ENCODE assay signal across 23 mouse cellular contexts in genomic region chr2:16757158-16757557, GRCm38 (mm10).
A peak's percentile ranks its signal among the peaks of the same experiment; 100 is the strongest.
DNase-seq lines count a peak whose midpoint lies in the region; ATAC-seq and TF ChIP-seq lines count a peak whose summit lies in the region.
"Had no signal": no experiment of that assay in that cellular context is flagged by ENCODE, and none has a peak within 500 bp of the region (broad histone marks: within the 10 kb centered on the region; RNA-seq: fewer than 3 reads in every experiment).

No protein-coding gene starts in this region.

- no peaks in the 10 kb centered on the region for H3K27me3 ChIP-seq in lung, embryonic 14.5 days (ENCODE audit: insufficient read depth, low read length)
- H3K27me3 ChIP-seq in lung, postnatal 0 days (replicated peaks; ENCODE audit: insufficient read depth, low read length): no peaks in the 10 kb centered on the region
- H3K27me3 ChIP-seq: CH12.LX; embryonic facial prominence, embryonic 12.5 days; embryonic facial prominence, embryonic 15.5 days; forebrain, embryonic 15.5 days; hindbrain, embryonic 12.5 days; hindbrain, embryonic 15.5 days; Patski had no signal

- no peaks in the 10 kb centered on the region for H3K9me3 ChIP-seq in lung, embryonic 14.5 days (ENCODE audit: low read depth, low read length)
- no peaks in the 10 kb centered on the region for H3K9me3 ChIP-seq in lung, postnatal 0 days (ENCODE audit: low read length)
- H3K9me3 ChIP-seq: embryonic facial prominence, embryonic 12.5 days; embryonic facial prominence, embryonic 15.5 days; forebrain, embryonic 15.5 days; G1E; hindbrain, embryonic 12.5 days; hindbrain, embryonic 15.5 days had no signal

- ATAC-seq in lung, embryonic 14.5 days (ENCODE audit: insufficient read depth): 0 out of 2 replicates have a peak, but pooled peaks have one; percentile 24
- peak; percentile 64 for ATAC-seq in lung, postnatal 0 days
- ATAC-seq: forebrain, embryonic 15.5 days; Patski had no signal

- H3K4me1 ChIP-seq in lung, embryonic 14.5 days (ENCODE audit: insufficient read depth): no peaks in the 10 kb centered on the region
- H3K4me1 ChIP-seq in lung, postnatal 0 days (ENCODE audit: insufficient read depth, low read depth, low read length): no peaks in the 10 kb centered on the region
- H3K4me1 ChIP-seq: embryonic facial prominence, embryonic 12.5 days; embryonic facial prominence, embryonic 15.5 days; forebrain, embryonic 15.5 days; hindbrain, embryonic 12.5 days; hindbrain, embryonic 15.5 days had no signal

- H3K36me3 ChIP-seq in lung, embryonic 14.5 days (ENCODE audit: insufficient read depth): no peaks in the 10 kb centered on the region
- H3K36me3 ChIP-seq in lung, postnatal 0 days (ENCODE audit: insufficient read depth, low read length): no peaks in the 10 kb centered on the region
- H3K36me3 ChIP-seq: embryonic facial prominence, embryonic 12.5 days; embryonic facial prominence, embryonic 15.5 days; forebrain, embryonic 15.5 days; G1E; hindbrain, embryonic 12.5 days; hindbrain, embryonic 15.5 days had no signal

- peak; percentile 62; the same call in 1 of the 2 replicates for TF ChIP-seq EP300 in lung, postnatal 0 days (IDR thresholded peaks at IDR 0.05)

- WGBS in lung, embryonic 14.5 days: 51% methylated on average over 2 of the region's 2 CpGs
- 40% methylated on average over 2 of the region's 2 CpGs for WGBS in lung, postnatal 0 days

- DNase-seq in lung, embryonic 14.5 days: peak; percentile 72
- no peak for DNase-seq in lung, adult 18-20 months
- DNase-seq in lung, postnatal 0 days (ENCODE audit: low spot score): peak; percentile 73
- DNase-seq in lung, postnatal 14 days: no peak
- peak; percentile 28 for DNase-seq in lung, postnatal 36 days
- DNase-seq in left cerebral cortex, adult 9 months (ENCODE audit: low spot score in 2 of 2): no peak
- DNase-seq: adrenal gland, postnatal 10 days; B cell, adult 2 months; cerebellum, adult 11 months; cerebellum, adult 2 months; cerebellum, adult 9-11 months; cerebellum, postnatal 25 days; gastrocnemius, postnatal 36 days; heart, adult 2 months had no signal

- no peak for TF ChIP-seq CTCF in lung, embryonic 14.5 days (IDR thresholded peaks at IDR 0.05; ENCODE audit: low read depth)
- TF ChIP-seq CTCF in lung, postnatal 0 days (IDR thresholded peaks at IDR 0.05): no peak

- no peak overlapping the region for H3K4me3 ChIP-seq in lung, embryonic 14.5 days (ENCODE audit: low read depth, low read length)
- H3K4me3 ChIP-seq in lung, postnatal 0 days (ENCODE audit: low read depth, low read length): no peak overlapping the region
- H3K4me3 ChIP-seq: embryonic facial prominence, embryonic 12.5 days; embryonic facial prominence, embryonic 15.5 days; forebrain, embryonic 15.5 days; heart, adult 2 months; hindbrain, embryonic 12.5 days; hindbrain, embryonic 15.5 days had no signal

- no peak overlapping the region for H3K9ac ChIP-seq in lung, embryonic 14.5 days
- no peak overlapping the region for H3K9ac ChIP-seq in lung, postnatal 0 days (replicated peaks; ENCODE audit: low read depth)
- H3K9ac ChIP-seq: embryonic facial prominence, embryonic 12.5 days; embryonic facial prominence, embryonic 15.5 days; forebrain, embryonic 15.5 days; hindbrain, embryonic 12.5 days; hindbrain, embryonic 15.5 days had no signal

- no peak overlapping the region for H3K4me2 ChIP-seq in lung, embryonic 14.5 days
- no peak overlapping the region for H3K4me2 ChIP-seq in lung, postnatal 0 days (replicated peaks; ENCODE audit: low read depth, low read length)
- H3K4me2 ChIP-seq: embryonic facial prominence, embryonic 12.5 days; embryonic facial prominence, embryonic 15.5 days; forebrain, embryonic 15.5 days; heart, embryonic 11.5 days; hindbrain, embryonic 12.5 days; hindbrain, embryonic 15.5 days had no signal

- H3K27ac ChIP-seq in lung, embryonic 14.5 days (ENCODE audit: low read depth): no peak overlapping the region
- H3K27ac ChIP-seq in lung, postnatal 0 days (ENCODE audit: low read length): no peak overlapping the region
- H3K27ac ChIP-seq: embryonic facial prominence, embryonic 12.5 days; embryonic facial prominence, embryonic 15.5 days; forebrain, embryonic 15.5 days; heart, adult 2 months; hindbrain, embryonic 12.5 days; hindbrain, embryonic 15.5 days had no signal

Comparison
In these comparisons a context has a peak if more than half of its experiments do, and no peak if none do; other contexts are left out.
1. DNase-seq: peak in lung, embryonic 14.5 days (single experiment), lung, postnatal 0 days (single experiment) and lung, postnatal 36 days (single experiment); none in lung, adult 18-20 months (0 of 2), lung, postnatal 14 days (single experiment) and left cerebral cortex, adult 9 months (0 of 2).